Mouse (Mus musculus): ENCODE measurements around the gene Srarp.

Gene Srarp

GRCm38 (mm10) chr4:141389366-141390150 lies 46.3 kb downstream of the Srarp start:
- DNase-seq (ENCODE audit: low spot score in 2 of 2), result no peak

- no peak for DNase-seq (ENCODE audit: low spot score in 2 of 2)
Observed at GRCm38 (mm10) chr4:141387933-141388332, 48.0 kb downstream of the Srarp start.

GRCm38 (mm10) chr4:141387093-141387784 lies 48.7 kb downstream of the Srarp start:
- peak; percentile 35 to 68 for DNase-seq (ENCODE audit: low spot score in 2 of 2)

GRCm38 (mm10) chr4:141386150-141386549 lies 49.8 kb downstream of the Srarp start:
- no peak for DNase-seq (ENCODE audit: low spot score in 2 of 2)

GRCm38 (mm10) chr4:141385275-141385674 lies 50.6 kb downstream of the Srarp start:
- peak in 1 of 2 experiments; percentile 56 for DNase-seq (ENCODE audit: low spot score in 2 of 2)
